Mouse (Mus musculus) kidney, embryonic 14.5 days (tissue): ENCODE measurements around the gene Gm10762. TPM values are rescaled to one million over a fixed set of nuclear protein-coding genes. Genes with fewer than 3 reads are reported as not detected.

Experiments used
- ATAC-seq: fragments of 200-750 bp; cut with Nextera tagmentation; 2 replicates; pipeline ENCODE4 v1.8.0; 2017; ENCODE audit warnings: moderate number of reproducible peaks, mild to moderate bottlenecking, moderate TSS enrichment, moderate library complexity; ENCODE audit not compliant: low FRiP score, low TSS enrichment
- H3K27ac ChIP-seq: fragments of 300-500 bp; sonication (generic); 2 replicates; pipeline ENCODE4 v1.5.1; 2014; ENCODE audit warnings: low read depth, mild to moderate bottlenecking, low read length, moderate library complexity, mixed read lengths
- H3K27me3 ChIP-seq: fragments of 300-500 bp; sonication (generic); 2 replicates; pipeline ENCODE4 v1.6.1; 2014; ENCODE audit warnings: mild to moderate bottlenecking, low read length; ENCODE audit not compliant: control insufficient read depth, insufficient read depth
- H3K36me3 ChIP-seq: fragments of 300-500 bp; sonication (generic); 2 replicates; pipeline ENCODE4 v1.6.1; 2014; ENCODE audit warnings: low read length, mixed read lengths; ENCODE audit not compliant: control insufficient read depth, insufficient read depth
- H3K4me1 ChIP-seq: fragments of 300-500 bp; sonication (generic); 2 replicates; pipeline ENCODE4 v1.6.1; 2014; ENCODE audit warnings: low read length, mixed read lengths; ENCODE audit not compliant: control insufficient read depth, insufficient read depth
- H3K4me2 ChIP-seq: fragments of 300-500 bp; sonication (generic); replicated peaks from 2 replicates; pipeline ENCODE4 v1.6.1; 2014; ENCODE audit warnings: low read depth, mild to moderate bottlenecking, low read length
- H3K4me3 ChIP-seq: fragments of 300-500 bp; sonication (generic); 2 replicates; pipeline ENCODE4 v1.5.1; 2014; ENCODE audit warnings: mild to moderate bottlenecking, low read length
- H3K9ac ChIP-seq: fragments of 300-500 bp; sonication (generic); 2 replicates; pipeline ENCODE4 v1.6.1; 2014; ENCODE audit warnings: low read depth, mild to moderate bottlenecking, low read length, moderate library complexity
- H3K9me3 ChIP-seq: fragments of 300-500 bp; sonication (generic); 2 replicates; pipeline ENCODE4 v1.6.1; 2016; ENCODE audit warnings: low read length; ENCODE audit not compliant: control insufficient read depth
- WGBS: fragments of 180-500 bp; shearing (Covaris S2); extraction: QIAGEN DNeasy Blood & Tissue Kit; methylation state at CpG from one replicate; pipeline ENCODE4 v1.1.7; 2014; 5-methylcytosine and 5-hydroxymethylcytosine counted together
- polyA plus RNA-seq: library from polyadenylated mRNA; unstranded; fragments of >200 nt; fragmentation: Nextera tagmentation; extraction: Ambion mirVana; gene quantifications from 2 replicates; pipeline ENCODE4 v1.2.1, GENCODE M21; 2014

Gm10762 gene
- polyA plus RNA-seq, 1 experiment from 2014 or later: 14.6 TPM

- Histone ChIP-seq H3K9me3 (no peaks in the 10 kb centered on the region), H3K4me1 (peaks cover 9% of the 10 kb centered on the region), H3K27ac (peak within 1 kb of the TSS; percentile 100), H3K4me3 (peak within 1 kb of the TSS; percentile 69), H3K36me3 (no peaks in the 10 kb centered on the region), H3K4me2 (peak within 1 kb of the TSS; percentile 49), H3K27me3 (no peaks in the 10 kb centered on the region), H3K9ac (peak within 1 kb of the TSS; percentile 98)
- WGBS: 2% methylated on average over 65 of the region's 65 CpGs
- peak; percentile 97 for ATAC-seq
Observed at GRCm38 (mm10) chr2:128966641-128967580, 614 bp downstream of the Gm10762 start, which contains the start of gene Zc3h6. Gene Zc3h6, plus strand, starts transcription at chr2:128967402.

GRCm38 (mm10) chr2:128966236-128966635 lies 1.3 kb downstream of the Gm10762 start:
- Histone ChIP-seq H3K27ac (peak overlapping the region; percentile 100), H3K4me2 (peak overlapping the region; percentile 49), H3K4me1 (peaks cover 9% of the 10 kb centered on the region), H3K27me3 (no peaks in the 10 kb centered on the region), H3K9me3 (no peaks in the 10 kb centered on the region), H3K4me3 (peak overlapping the region; percentile 69), H3K9ac (peak overlapping the region; percentile 20; the same call in 1 of the 2 replicates), H3K36me3 (no peaks in the 10 kb centered on the region)
- ATAC-seq: no peak
- WGBS: 20% methylated on average over 6 of the region's 6 CpGs

GRCm38 (mm10) chr2:128965505-128966105 lies 1.9 kb downstream of the Gm10762 start:
- H3K4me3 ChIP-seq: no peak overlapping the region
- peaks cover 9% of the 10 kb centered on the region for H3K4me1 ChIP-seq
- 21% methylated on average over 5 of the region's 5 CpGs for WGBS
- H3K9me3 ChIP-seq: no peaks in the 10 kb centered on the region
- no peaks in the 10 kb centered on the region for H3K36me3 ChIP-seq
- peak overlapping the region; percentile 61; the same call in 1 of the 2 replicates for H3K27ac ChIP-seq
- peak overlapping the region; percentile 49 for H3K4me2 ChIP-seq
- no peak for ATAC-seq
- H3K27me3 ChIP-seq: no peaks in the 10 kb centered on the region
- H3K9ac ChIP-seq: peak overlapping the region; percentile 20

- no peaks in the 10 kb centered on the region for H3K27me3 ChIP-seq
- H3K9me3 ChIP-seq: no peaks in the 10 kb centered on the region
- no peak overlapping the region for H3K4me2 ChIP-seq
- no peak overlapping the region for H3K9ac ChIP-seq
- H3K27ac ChIP-seq: no peak overlapping the region
- no peaks in the 10 kb centered on the region for H3K36me3 ChIP-seq
- H3K4me1 ChIP-seq: no peaks in the 10 kb centered on the region
- H3K4me3 ChIP-seq: no peak overlapping the region
- ATAC-seq: no peak
Observed at GRCm38 (mm10) chr2:128954186-128954585, 13.3 kb downstream of the Gm10762 start.

- Histone ChIP-seq H3K27me3 (no peaks in the 10 kb centered on the region), H3K4me3 (no peak overlapping the region), H3K36me3 (no peaks in the 10 kb centered on the region), H3K9me3 (no peaks in the 10 kb centered on the region), H3K4me2 (no peak overlapping the region), H3K27ac (no peak overlapping the region), H3K4me1 (peaks cover 1% of the 10 kb centered on the region; the same call in 1 of the 2 replicates), H3K9ac (no peak overlapping the region)
- ATAC-seq: peak; percentile 37; the same call in 1 of the 2 replicates
- WGBS: 33% methylated on average over 6 of the region's 6 CpGs
Observed at GRCm38 (mm10) chr2:128947962-128948588, 19.4 kb downstream of the Gm10762 start.

GRCm38 (mm10) chr2:128943538-128944528 lies 23.7 kb downstream of the Gm10762 start, which contains the start of gene Zc3h8:
Gene Zc3h8, minus strand, starts transcription at chr2:128944077.
- Histone ChIP-seq H3K27ac (peak within 1 kb of the TSS; percentile 84), H3K4me3 (peak within 1 kb of the TSS; percentile 72), H3K9me3 (no peaks in the 10 kb centered on the region), H3K27me3 (no peaks in the 10 kb centered on the region), H3K4me1 (peaks cover 5% of the 10 kb centered on the region; the same call in 1 of the 2 replicates), H3K36me3 (peaks cover 5% of the 10 kb centered on the region; the same call in 1 of the 2 replicates), H3K4me2 (peak within 1 kb of the TSS; percentile 64), H3K9ac (peak within 1 kb of the TSS; percentile 70)
- peak; percentile 93 for ATAC-seq
- 1% methylated on average over 65 of the region's 65 CpGs for WGBS

- H3K9me3 ChIP-seq: no peaks in the 10 kb centered on the region
- H3K36me3 ChIP-seq: peaks cover 20% of the 10 kb centered on the region
- H3K9ac ChIP-seq: no peak overlapping the region
- WGBS: 82% methylated on average over 3 of the region's 3 CpGs
- no peak overlapping the region for H3K4me3 ChIP-seq
- no peaks in the 10 kb centered on the region for H3K4me1 ChIP-seq
- no peak overlapping the region for H3K4me2 ChIP-seq
- no peak overlapping the region for H3K27ac ChIP-seq
- no peak for ATAC-seq
- no peaks in the 10 kb centered on the region for H3K27me3 ChIP-seq
Observed at GRCm38 (mm10) chr2:128936256-128936655, 31.3 kb downstream of the Gm10762 start.

- no peak for ATAC-seq
- Histone ChIP-seq H3K4me2 (no peak overlapping the region), H3K36me3 (peaks cover 38% of the 10 kb centered on the region), H3K27me3 (no peaks in the 10 kb centered on the region), H3K4me3 (no peak overlapping the region), H3K9me3 (no peaks in the 10 kb centered on the region), H3K4me1 (no peaks in the 10 kb centered on the region), H3K27ac (no peak overlapping the region), H3K9ac (no peak overlapping the region)
Observed at GRCm38 (mm10) chr2:128930704-128931103, 36.8 kb downstream of the Gm10762 start.
